Mouse (Mus musculus) testis, adult 2 months (tissue): Measurements from ENCODE around the gene Ndrg3. TPM values are rescaled to one million over a fixed set of nuclear protein-coding genes. Genes with fewer than 3 reads are reported as not detected.
A peak's percentile ranks its signal among the peaks of the same experiment; 100 is the strongest.

ENCODE experiments used
- H3K27ac ChIP-seq: fragments of 200-500 bp; 2 replicates; pipeline ENCODE4 v1.5.1; 2012; ENCODE audit warnings: low read depth, low read length; ENCODE audit not compliant: control insufficient read depth, insufficient read depth
- H3K27me3 ChIP-seq: fragments of 200-500 bp; 2 replicates; pipeline ENCODE4 v1.6.1; 2012; ENCODE audit warnings: mild to moderate bottlenecking, low read length, moderate library complexity; ENCODE audit not compliant: control insufficient read depth, insufficient read depth
- H3K36me3 ChIP-seq: fragments of 200-500 bp; 2 replicates; pipeline ENCODE4 v1.6.1; 2012; ENCODE audit warnings: mild to moderate bottlenecking, low read length; ENCODE audit not compliant: control insufficient read depth, insufficient read depth
- H3K4me1 ChIP-seq: fragments of 200-500 bp; 2 replicates; pipeline ENCODE4 v1.6.1; 2012; ENCODE audit warnings: low read length; ENCODE audit not compliant: control insufficient read depth, insufficient read depth
- H3K4me3 ChIP-seq: fragments of 200-500 bp; 2 replicates; pipeline ENCODE4 v1.5.1; 2012; ENCODE audit warnings: low read depth, mild to moderate bottlenecking, low read length, moderate library complexity, mixed read lengths; ENCODE audit not compliant: control insufficient read depth
- CTCF ChIP-seq: fragments of 200-500 bp; IDR thresholded peaks from 2 replicates; pipeline ENCODE4 v1.5.1; 2012; ENCODE audit warnings: low read depth, mild to moderate bottlenecking, inconsistent platforms, low read length, moderate library complexity; ENCODE audit not compliant: control insufficient read depth, insufficient read depth, insufficient replicate concordance
- POLR2A ChIP-seq: fragments of 200-500 bp; IDR thresholded peaks from 2 replicates; pipeline ENCODE4 v1.6.1; 2012; ENCODE audit warnings: low read depth, mild to moderate bottlenecking, inconsistent platforms, low read length, moderate library complexity; ENCODE audit not compliant: control insufficient read depth
- polyA plus RNA-seq: library from polyadenylated mRNA; depleted of rRNA; stranded (reverse); fragments of >200 nt; gene quantifications from 2 replicates; pipeline ENCODE4 v1.2.3, GENCODE M21; 2012

Gene Ndrg3
- polyA plus RNA-seq, 1 experiment, result 368 TPM

GRCm38 (mm10) chr2:157010634-157011310 lies 18.9 kb upstream of the Ndrg3 start:
- TF ChIP-seq POLR2A (no peak), CTCF (no peak)
- no peaks in the 10 kb centered on the region for H3K36me3 ChIP-seq
- H3K4me1 ChIP-seq, result peaks cover 9% of the 10 kb centered on the region
- no peak overlapping the region for H3K27ac ChIP-seq
- no peak overlapping the region for H3K4me3 ChIP-seq
- no peaks in the 10 kb centered on the region for H3K27me3 ChIP-seq

- no peak overlapping the region for H3K4me3 ChIP-seq
- no peaks in the 10 kb centered on the region for H3K27me3 ChIP-seq
- peaks cover 9% of the 10 kb centered on the region for H3K4me1 ChIP-seq
- no peak for TF ChIP-seq POLR2A
- no peak for TF ChIP-seq CTCF
- H3K27ac ChIP-seq, result no peak overlapping the region
- H3K36me3 ChIP-seq, result no peaks in the 10 kb centered on the region
These were observed 18.3 kb upstream of the Ndrg3 start for GRCm38 (mm10) chr2:157010121-157010520.

- no peak overlapping the region for H3K27ac ChIP-seq
- H3K4me3 ChIP-seq, result no peak overlapping the region
- peaks cover 9% of the 10 kb centered on the region for H3K4me1 ChIP-seq
- peaks cover 2% of the 10 kb centered on the region for H3K36me3 ChIP-seq
- no peak for TF ChIP-seq POLR2A
- no peak for TF ChIP-seq CTCF
- H3K27me3 ChIP-seq, result no peaks in the 10 kb centered on the region
These were observed 16.7 kb upstream of the Ndrg3 start for GRCm38 (mm10) chr2:157008509-157008908.

- peaks cover 2% of the 10 kb centered on the region for H3K36me3 ChIP-seq
- TF ChIP-seq CTCF (no peak), POLR2A (no peak)
These were observed 15.4 kb upstream of the Ndrg3 start for GRCm38 (mm10) chr2:157007234-157007596.

GRCm38 (mm10) chr2:157006511-157007233 lies 14.8 kb upstream of the Ndrg3 start, which contains the start of gene Dsn1:
Gene Dsn1 (minus strand): TSS chr2:157007154.
- no peak for TF ChIP-seq CTCF
- peak; percentile 73 for TF ChIP-seq POLR2A
- peak within 1 kb of the TSS; percentile 58 for H3K27ac ChIP-seq
- H3K27me3 ChIP-seq, result no peaks in the 10 kb centered on the region
- H3K36me3 ChIP-seq, result peaks cover 2% of the 10 kb centered on the region
- H3K4me1 ChIP-seq, result peaks cover 9% of the 10 kb centered on the region
- H3K4me3 ChIP-seq, result peak within 1 kb of the TSS; percentile 98

More at GRCm38 (mm10) chr2:157007234-157007596, 15.4 kb upstream of the Ndrg3 start:
- Histone ChIP-seq H3K27me3 (no peaks in the 10 kb centered on the region), H3K4me3 (peak overlapping the region; percentile 98), H3K4me1 (peaks cover 9% of the 10 kb centered on the region), H3K27ac (peak overlapping the region; percentile 58)

GRCm38 (mm10) chr2:157002321-157002720 lies 10.5 kb upstream of the Ndrg3 start:
- Histone ChIP-seq H3K27me3 (no peaks in the 10 kb centered on the region), H3K27ac (no peak overlapping the region), H3K4me3 (no peak overlapping the region), H3K4me1 (peaks cover 5% of the 10 kb centered on the region), H3K36me3 (peaks cover 3% of the 10 kb centered on the region)
- no peak for TF ChIP-seq CTCF
- TF ChIP-seq POLR2A, result no peak

GRCm38 (mm10) chr2:156998263-156998662 lies 6.4 kb upstream of the Ndrg3 start:
- TF ChIP-seq POLR2A (no peak), CTCF (no peak)
- H3K27ac ChIP-seq, result no peak overlapping the region
- no peaks in the 10 kb centered on the region for H3K27me3 ChIP-seq
- peaks cover 1% of the 10 kb centered on the region for H3K36me3 ChIP-seq
- no peak overlapping the region for H3K4me3 ChIP-seq
- no peaks in the 10 kb centered on the region for H3K4me1 ChIP-seq

GRCm38 (mm10) chr2:156996576-156996975 lies 4.7 kb upstream of the Ndrg3 start:
- H3K27me3 ChIP-seq, result no peaks in the 10 kb centered on the region
- H3K4me3 ChIP-seq, result no peak overlapping the region
- TF ChIP-seq POLR2A (no peak), CTCF (peak; percentile 24; the same call in 1 of the 2 replicates)
- H3K27ac ChIP-seq, result no peak overlapping the region
- H3K36me3 ChIP-seq, result peaks cover 1% of the 10 kb centered on the region
- no peaks in the 10 kb centered on the region; the same call in 1 of the 2 replicates for H3K4me1 ChIP-seq
